Mouse (Mus musculus): ENCODE measurements around the gene Gemin4. TPM values are rescaled to one million over a fixed set of nuclear protein-coding genes. Genes with fewer than 3 reads are reported as not detected.
"Not testable (repeated sequence)": the region's sequence is repeated elsewhere in the genome, so short reads cannot be mapped to it uniquely, and the experiment has no call there.

The Gemin4 gene
- total RNA-seq, 2 experiments from 2014 or later: 18.2 to 21.6 TPM

GRCm38 (mm10) chr11:76224631-76225030 lies 7.2 kb upstream of the Gemin4 start:
- no peak for ATAC-seq (replicated peaks; ENCODE audit: poor library complexity, severe bottlenecking)

GRCm38 (mm10) chr11:76216681-76217389 lies 629 bp downstream of the Gemin4 start:
- no peak for ATAC-seq (replicated peaks; ENCODE audit: poor library complexity, severe bottlenecking)

- no peak for ATAC-seq (replicated peaks; ENCODE audit: poor library complexity, severe bottlenecking)
These were observed 1.4 kb downstream of the Gemin4 start for GRCm38 (mm10) chr11:76216049-76216540.

GRCm38 (mm10) chr11:76215011-76215410 lies 2.5 kb downstream of the Gemin4 start:
- no peak for ATAC-seq (replicated peaks; ENCODE audit: poor library complexity, severe bottlenecking)

- no peak for ATAC-seq (replicated peaks; ENCODE audit: poor library complexity, severe bottlenecking)
These were observed 3.6 kb downstream of the Gemin4 start for GRCm38 (mm10) chr11:76213841-76214240.

GRCm38 (mm10) chr11:76211595-76211994 lies 5.9 kb downstream of the Gemin4 start:
- ATAC-seq (replicated peaks; ENCODE audit: poor library complexity, severe bottlenecking): not testable (repeated sequence)

GRCm38 (mm10) chr11:76210228-76210985 lies 7.1 kb downstream of the Gemin4 start:
- ATAC-seq (replicated peaks; ENCODE audit: poor library complexity, severe bottlenecking): no peak

- ATAC-seq (replicated peaks; ENCODE audit: poor library complexity, severe bottlenecking): no peak
These were observed 10.7 kb downstream of the Gemin4 start for GRCm38 (mm10) chr11:76206793-76207192.

GRCm38 (mm10) chr11:76201761-76202674 lies 15.4 kb downstream of the Gemin4 start:
- ATAC-seq (replicated peaks; ENCODE audit: poor library complexity, severe bottlenecking): peak; percentile 98

GRCm38 (mm10) chr11:76196977-76197469 lies 20.4 kb downstream of the Gemin4 start:
- ATAC-seq (replicated peaks; ENCODE audit: poor library complexity, severe bottlenecking): no peak

GRCm38 (mm10) chr11:76196275-76196976 lies 21.0 kb downstream of the Gemin4 start:
- no peak for ATAC-seq (replicated peaks; ENCODE audit: poor library complexity, severe bottlenecking)

GRCm38 (mm10) chr11:76186908-76187307 lies 30.6 kb downstream of the Gemin4 start:
- no peak for ATAC-seq (replicated peaks; ENCODE audit: poor library complexity, severe bottlenecking)

GRCm38 (mm10) chr11:76183745-76184144 lies 33.7 kb downstream of the Gemin4 start:
- ATAC-seq (replicated peaks; ENCODE audit: poor library complexity, severe bottlenecking): no peak

GRCm38 (mm10) chr11:76180146-76180540 lies 37.3 kb downstream of the Gemin4 start:
- ATAC-seq (replicated peaks; ENCODE audit: poor library complexity, severe bottlenecking): no peak

- peak; percentile 87 for ATAC-seq (replicated peaks; ENCODE audit: poor library complexity, severe bottlenecking)
These were observed 37.8 kb downstream of the Gemin4 start, which contains the start of the genes Vps53 and Fam57a for GRCm38 (mm10) chr11:76179495-76180145. Vps53 (minus strand) TSS chr11:76179647. Fam57a (plus strand) TSS chr11:76179671.

- ATAC-seq (replicated peaks; ENCODE audit: poor library complexity, severe bottlenecking): peak; percentile 54
These were observed 38.6 kb downstream of the Gemin4 start for GRCm38 (mm10) chr11:76178726-76179494.

- no peak for ATAC-seq (replicated peaks; ENCODE audit: poor library complexity, severe bottlenecking)
These were observed 47.3 kb downstream of the Gemin4 start for GRCm38 (mm10) chr11:76170207-76170606.

GRCm38 (mm10) chr11:76168976-76169375 lies 48.5 kb downstream of the Gemin4 start:
- no peak for ATAC-seq (replicated peaks; ENCODE audit: poor library complexity, severe bottlenecking)

Measured in granulocyte monocyte progenitor cell, adult 5-6 weeks (primary cell).